Mouse (Mus musculus) heart, adult 2 months (tissue): ENCODE data around the gene Mturn. TPM values are rescaled to one million over a fixed set of nuclear protein-coding genes. Genes with fewer than 3 reads are reported as not detected.
A peak's percentile ranks its signal among the peaks of the same experiment; 100 is the strongest.

Experiments used
- DNase-seq, 2 experiments: peaks; one replicate each; pipeline ENCODE4 v3.0.0; 2021
- H3K27ac ChIP-seq: fragments of 200-600 bp; 2 replicates; pipeline ENCODE4 v1.8.1; 2022
- H3K27me3 ChIP-seq: fragments of 200-500 bp; 2 replicates; pipeline ENCODE4 v1.6.1; 2012; ENCODE audit warnings: mild to moderate bottlenecking, low read length, inconsistent platforms, mixed read lengths; ENCODE audit not compliant: control insufficient read depth, insufficient read depth
- H3K36me3 ChIP-seq: fragments of 200-500 bp; 2 replicates; pipeline ENCODE4 v1.6.1; 2012; ENCODE audit warnings: low read length, inconsistent platforms; ENCODE audit not compliant: control insufficient read depth, insufficient read depth
- H3K4me1 ChIP-seq: fragments of 200-500 bp; 2 replicates; pipeline ENCODE4 v1.6.1; 2011; ENCODE audit warnings: low read length; ENCODE audit not compliant: control insufficient read depth, insufficient read depth
- H3K4me3 ChIP-seq: fragments of 200-600 bp; 2 replicates; pipeline ENCODE4 v1.8.1; 2022
- H3K79me2 ChIP-seq: fragments of 200-500 bp; replicated peaks from 2 replicates; pipeline ENCODE4 v1.6.1; 2012; ENCODE audit warnings: mild to moderate bottlenecking, inconsistent platforms, low read length, moderate library complexity, mixed read lengths; ENCODE audit not compliant: control insufficient read depth, insufficient read depth
- H3K9ac ChIP-seq: fragments of 200-500 bp; 2 replicates; pipeline ENCODE4 v1.6.1; 2012; ENCODE audit warnings: low read depth, mild to moderate bottlenecking, control low read depth, inconsistent platforms, low read length, mixed read lengths
- CTCF ChIP-seq: fragments of 200-600 bp; IDR thresholded peaks from 2 replicates; pipeline ENCODE4 v1.8.1; 2022; ENCODE audit warnings: antibody characterized with exemption, mild to moderate bottlenecking, moderate library complexity
- EP300 ChIP-seq: fragments of 200-500 bp; IDR thresholded peaks from 2 replicates; pipeline ENCODE4 v1.6.1; 2011; ENCODE audit warnings: low read depth, low read length, control low read depth; ENCODE audit not compliant: insufficient read depth
- POLR2A ChIP-seq: fragments of 200-500 bp; IDR thresholded peaks from 2 replicates; pipeline ENCODE4 v1.6.1; 2011; ENCODE audit warnings: mild to moderate bottlenecking, low read depth, low read length, control low read depth; ENCODE audit not compliant: insufficient read depth
- WGBS: fragments of 180-500 bp; shearing (Covaris S2); methylation state at CpG from one replicate; pipeline ENCODE4 v1.1.7; 2018; 5-methylcytosine and 5-hydroxymethylcytosine counted together
- intact Hi-C: fragments of 180-260 bp; cut with DNase I; formaldehyde crosslinking; loops from one replicate; pipeline ENCODE4 v1.15.1; 2025
- polyA plus RNA-seq: library from polyadenylated mRNA; depleted of rRNA; stranded (reverse); fragments of >200 nt; gene quantifications from 2 replicates; pipeline ENCODE4 v1.2.3, GENCODE M21; 2012
- total RNA-seq, 2 experiments: library from RNA; stranded (reverse); gene quantifications; 2 replicates each; pipeline ENCODE4 v1.2.3; 2021

Gene Mturn
- total and polyA plus RNA-seq, 3 experiments, result 5.4 to 16.3 (median 11.0) TPM

- intact Hi-C loops, result no loop called here
- Histone ChIP-seq H3K4me3 (no peak overlapping the region), H3K36me3 (no peaks in the 10 kb centered on the region), H3K9ac (no peak overlapping the region), H3K27me3 (no peaks in the 10 kb centered on the region), H3K79me2 (no peaks in the 10 kb centered on the region), H3K4me1 (peaks cover 2% of the 10 kb centered on the region; the same call in 1 of the 2 replicates), H3K27ac (no peak overlapping the region)
- DNase-seq, result no peak
- 49% methylated on average over 14 of the region's 14 CpGs for whole genome bisulfite sequencing
- TF ChIP-seq POLR2A (no peak), CTCF (no peak), EP300 (no peak)
These were observed 38.4 kb downstream of the Mturn start for GRCm38 (mm10) chr6:54719686-54720310.

GRCm38 (mm10) chr6:54720512-54721251, 39.3 kb downstream of the Mturn start:
- H3K4me1 ChIP-seq, result peaks cover 2% of the 10 kb centered on the region; the same call in 1 of the 2 replicates
- 57% methylated on average over 9 of the region's 9 CpGs for WGBS
- H3K9ac ChIP-seq, result no peak overlapping the region
- intact Hi-C loops, result no loop called here
- no peak overlapping the region for H3K4me3 ChIP-seq
- no peaks in the 10 kb centered on the region for H3K79me2 ChIP-seq
- no peak for TF ChIP-seq CTCF
- no peak for TF ChIP-seq EP300
- no peaks in the 10 kb centered on the region for H3K36me3 ChIP-seq
- H3K27me3 ChIP-seq, result no peaks in the 10 kb centered on the region
- no peak overlapping the region for H3K27ac ChIP-seq
- DNase-seq, result peak in 1 of 2 experiments; percentile 1

- no peaks in the 10 kb centered on the region for H3K79me2 ChIP-seq
- H3K9ac ChIP-seq, result no peak overlapping the region
- DNase-seq, result peak in 1 of 2 experiments; percentile 1
- peaks cover 2% of the 10 kb centered on the region; the same call in 1 of the 2 replicates for H3K4me1 ChIP-seq
- WGBS, result 94% methylated on average over 4 of the region's 4 CpGs
- H3K27me3 ChIP-seq, result no peaks in the 10 kb centered on the region
- intact Hi-C loops, result no loop called here
- no peak for TF ChIP-seq POLR2A
- TF ChIP-seq CTCF, result no peak
- TF ChIP-seq EP300, result no peak
- no peak overlapping the region for H3K27ac ChIP-seq
- H3K36me3 ChIP-seq, result no peaks in the 10 kb centered on the region
- no peak overlapping the region for H3K4me3 ChIP-seq
These were observed 39.8 kb downstream of the Mturn start for GRCm38 (mm10) chr6:54721252-54721635.

- Histone ChIP-seq H3K27me3 (no peaks in the 10 kb centered on the region), H3K4me3 (no peak overlapping the region), H3K36me3 (no peaks in the 10 kb centered on the region), H3K79me2 (no peaks in the 10 kb centered on the region), H3K27ac (no peak overlapping the region), H3K9ac (no peak overlapping the region), H3K4me1 (no peaks in the 10 kb centered on the region)
- no peak for TF ChIP-seq EP300
- TF ChIP-seq POLR2A, result no peak
- no peak for TF ChIP-seq CTCF
- 88% methylated on average over 6 of the region's 6 CpGs for WGBS
- intact Hi-C loops, result no loop called here
- no peak for DNase-seq
These were observed 44.9 kb downstream of the Mturn start for GRCm38 (mm10) chr6:54726309-54726708.

GRCm38 (mm10) chr6:54726796-54727195, 45.4 kb downstream of the Mturn start:
- intact Hi-C loops, result no loop called here
- H3K36me3 ChIP-seq, result no peaks in the 10 kb centered on the region
- no peak for TF ChIP-seq EP300
- H3K4me3 ChIP-seq, result no peak overlapping the region
- no peaks in the 10 kb centered on the region for H3K27me3 ChIP-seq
- peak in 1 of 2 experiments; percentile 5 for DNase-seq
- 79% methylated on average over 6 of the region's 6 CpGs for WGBS
- H3K79me2 ChIP-seq, result no peaks in the 10 kb centered on the region
- H3K9ac ChIP-seq, result no peak overlapping the region
- no peaks in the 10 kb centered on the region for H3K4me1 ChIP-seq
- no peak overlapping the region for H3K27ac ChIP-seq

GRCm38 (mm10) chr6:54727416-54727815, 46.0 kb downstream of the Mturn start:
- Histone ChIP-seq H3K27me3 (no peaks in the 10 kb centered on the region), H3K9ac (no peak overlapping the region), H3K4me1 (no peaks in the 10 kb centered on the region), H3K36me3 (no peaks in the 10 kb centered on the region), H3K27ac (no peak overlapping the region), H3K79me2 (no peaks in the 10 kb centered on the region), H3K4me3 (no peak overlapping the region)
- TF ChIP-seq CTCF (no peak), EP300 (no peak), POLR2A (no peak)
- intact Hi-C loops, result no loop called here
- WGBS, result 87% methylated on average over 5 of the region's 5 CpGs
- DNase-seq, result peak in 1 of 2 experiments; percentile 6
